Mouse (Mus musculus) heart, postnatal 0 days (tissue): ENCODE data around the gene Prtg.

ENCODE experiments used
- CTCF ChIP-seq: IDR thresholded peaks from 2 replicates; pipeline ENCODE4 v1.5.1; 2016; ENCODE audit warnings: antibody characterized with exemption, control low read depth, low read depth
- EP300 ChIP-seq: IDR thresholded peaks from 2 replicates; pipeline ENCODE4 v1.6.1; 2016; ENCODE audit warnings: antibody characterized with exemption, low read depth

DNA sequence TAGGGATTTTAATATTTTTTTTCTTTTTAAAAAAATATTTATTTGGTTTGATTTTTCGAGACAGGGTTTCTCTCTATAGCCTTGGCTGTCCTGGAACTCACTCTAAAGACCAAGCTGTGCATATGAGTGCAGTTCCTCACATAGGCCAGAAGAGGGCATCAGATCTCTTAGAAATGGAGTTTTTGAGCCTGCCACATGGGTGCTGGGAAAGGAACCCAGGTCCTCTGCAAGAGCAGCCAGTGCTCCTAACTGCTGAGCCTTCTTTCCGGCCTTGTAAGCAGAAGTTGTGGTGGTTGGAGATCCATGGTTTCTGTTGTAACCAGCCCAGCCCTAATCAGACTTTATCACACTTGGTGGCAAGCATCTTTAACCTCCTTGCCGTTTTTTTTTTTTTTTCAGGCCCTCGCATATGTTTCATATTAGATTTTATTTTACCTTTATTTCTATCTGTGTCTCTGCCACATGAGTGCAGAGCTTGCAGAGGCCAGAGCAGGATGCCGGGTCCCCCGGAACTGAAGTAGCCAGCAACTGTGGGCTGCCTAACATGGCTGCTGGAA, 88.2 kb downstream of the Prtg start:
- no peak for TF ChIP-seq CTCF
- TF ChIP-seq EP300: no peak
